Mouse (Mus musculus) liver, adult 2 months (tissue): ENCODE results near the gene Ugt1a10. TPM values are rescaled to one million over a fixed set of nuclear protein-coding genes. Genes with fewer than 3 reads are reported as not detected.

Experiments used
- DNase-seq: peaks from one replicate; pipeline ENCODE4 v3.0.0-alpha.2; 2011; ENCODE audit warnings: low read depth, low spot score; ENCODE audit errors: extremely low read depth
- H3K27ac ChIP-seq: fragments of 200-500 bp; replicated peaks from 2 replicates; pipeline ENCODE4 v1.5.1; 2012; ENCODE audit warnings: low read depth, mild to moderate bottlenecking, control low read depth, inconsistent platforms, low read length; ENCODE audit not compliant: insufficient read depth
- H3K27me3 ChIP-seq: fragments of 200-500 bp; 2 replicates; pipeline ENCODE4 v1.6.1; 2012; ENCODE audit warnings: mild to moderate bottlenecking, moderate library complexity, low read length, inconsistent platforms; ENCODE audit not compliant: control insufficient read depth, insufficient read depth
- H3K36me3 ChIP-seq: fragments of 200-500 bp; 2 replicates; pipeline ENCODE4 v1.6.1; 2012; ENCODE audit warnings: low read length, inconsistent platforms; ENCODE audit not compliant: control insufficient read depth, insufficient read depth
- H3K4me1 ChIP-seq: fragments of 200-500 bp; 2 replicates; pipeline ENCODE4 v1.6.1; 2011; ENCODE audit warnings: low read length; ENCODE audit not compliant: control insufficient read depth, insufficient read depth
- H3K4me3 ChIP-seq: fragments of 200-500 bp; 2 replicates; pipeline ENCODE4 v1.5.1; 2011; ENCODE audit warnings: low read depth, mild to moderate bottlenecking, control low read depth, low read length, moderate library complexity; ENCODE audit not compliant: insufficient read depth
- H3K79me2 ChIP-seq: fragments of 200-500 bp; 2 replicates; pipeline ENCODE4 v1.6.1; 2012; ENCODE audit warnings: inconsistent platforms, mild to moderate bottlenecking, low read length, moderate library complexity; ENCODE audit not compliant: control insufficient read depth, insufficient read depth
- H3K9ac ChIP-seq: fragments of 200-500 bp; 2 replicates; pipeline ENCODE4 v1.6.1; 2012; ENCODE audit warnings: low read depth, mild to moderate bottlenecking, control low read depth, inconsistent platforms, low read length
- CTCF ChIP-seq: fragments of 200-500 bp; IDR thresholded peaks from 2 replicates; pipeline ENCODE4 v1.5.1; 2011; ENCODE audit warnings: low read depth, low read length, control low read depth
- POLR2A ChIP-seq: fragments of 200-500 bp; IDR thresholded peaks from 2 replicates; pipeline ENCODE4 v1.6.1; 2011; ENCODE audit warnings: low read length, control low read depth; ENCODE audit not compliant: insufficient read depth; ENCODE audit errors: extremely low read depth
- WGBS: fragments of 180-500 bp; shearing (Covaris S2); methylation state at CpG from one replicate; pipeline ENCODE4 v1.1.7; 2018; 5-methylcytosine and 5-hydroxymethylcytosine counted together
- polyA plus RNA-seq: library from polyadenylated mRNA; depleted of rRNA; stranded (reverse); fragments of >200 nt; gene quantifications from 2 replicates; pipeline ENCODE4 v1.2.3, GENCODE M21; 2012
- total RNA-seq: library from RNA; depleted of rRNA; stranded (reverse); fragments of >200 nt; gene quantifications from 2 replicates; pipeline ENCODE4 v1.2.3, GENCODE M21; 2014

Gene Ugt1a10
- total and polyA plus RNA-seq, 2 experiments: 1.2 to 6.4 TPM

DNA sequence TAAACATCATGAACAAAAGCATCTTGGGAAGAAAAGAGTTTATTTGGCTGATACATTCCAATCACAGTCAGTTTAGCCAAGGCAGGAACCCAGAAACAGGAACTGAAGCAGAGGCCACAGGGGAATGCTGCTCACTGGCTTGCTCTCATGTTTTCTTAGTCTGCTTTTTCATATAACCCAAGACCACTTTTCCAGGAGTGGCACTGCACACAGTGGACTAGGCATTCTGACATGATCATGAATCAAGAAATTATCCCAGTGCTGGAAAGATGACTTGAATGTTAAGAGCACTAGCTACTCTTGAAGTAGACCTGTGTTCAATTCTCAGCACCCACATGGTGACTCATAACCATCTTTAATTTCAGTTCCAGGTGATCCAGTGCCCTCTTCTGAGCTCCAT, 170.6 kb downstream of the Ugt1a10 start:
- Histone ChIP-seq H3K36me3 (no peaks in the 10 kb centered on the region), H3K79me2 (no peaks in the 10 kb centered on the region), H3K27me3 (no peaks in the 10 kb centered on the region), H3K27ac (no peak overlapping the region), H3K9ac (no peak overlapping the region), H3K4me3 (no peak overlapping the region), H3K4me1 (peaks cover 2% of the 10 kb centered on the region; the same call in 1 of the 2 replicates)
- TF ChIP-seq POLR2A (no peak), CTCF (no peak)
- DNase-seq: no peak

DNA sequence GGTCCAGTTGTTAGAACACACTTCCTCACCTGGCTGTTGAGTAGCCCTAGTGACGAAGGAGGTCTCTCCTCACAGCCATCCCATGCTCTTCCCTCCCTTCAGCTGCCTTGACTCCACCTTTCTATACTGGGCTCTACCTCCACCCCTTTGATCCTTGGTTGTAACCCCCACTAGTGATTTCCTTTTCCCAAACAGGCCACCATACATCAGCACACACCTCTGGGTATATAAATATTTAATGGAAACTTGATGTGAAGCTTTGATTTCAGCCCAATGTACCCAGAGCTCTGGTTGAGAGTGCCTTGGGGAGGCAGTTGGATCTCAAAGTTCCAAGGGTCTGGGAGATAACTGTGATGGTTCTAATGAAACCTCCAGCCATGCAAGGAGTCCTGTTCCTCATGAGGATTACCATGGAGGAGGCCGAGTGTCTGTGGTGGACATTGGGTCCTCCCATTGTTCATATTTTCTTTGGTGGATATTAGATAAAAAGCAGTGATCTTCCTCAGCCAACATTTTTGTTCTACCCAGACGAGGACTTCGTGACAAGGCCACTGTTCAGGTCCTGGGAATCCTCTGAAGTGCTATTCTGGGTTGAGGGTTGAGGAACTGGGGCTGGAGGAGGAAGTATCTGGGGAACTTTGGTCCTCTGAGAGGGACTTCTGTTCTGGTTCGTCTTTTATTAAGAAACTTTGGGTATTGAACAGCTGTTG, 171.6 kb downstream of the Ugt1a10 start, which contains the start of gene Mroh2a:
Gene Mroh2a, plus strand, starts transcription at position 317 of the 710 bp plus-strand sequence.
- no peaks in the 10 kb centered on the region for H3K79me2 ChIP-seq
- no peaks in the 10 kb centered on the region for H3K27me3 ChIP-seq
- 52% methylated on average over 5 of the region's 5 CpGs for WGBS
- no peak within 1 kb of the TSS for H3K4me3 ChIP-seq
- TF ChIP-seq CTCF: no peak
- TF ChIP-seq POLR2A: no peak
- no peaks in the 10 kb centered on the region for H3K36me3 ChIP-seq
- H3K9ac ChIP-seq: no peak within 1 kb of the TSS
- H3K4me1 ChIP-seq: peaks cover 2% of the 10 kb centered on the region; the same call in 1 of the 2 replicates
- no peak within 1 kb of the TSS for H3K27ac ChIP-seq
- peak; percentile 60 for DNase-seq

DNA sequence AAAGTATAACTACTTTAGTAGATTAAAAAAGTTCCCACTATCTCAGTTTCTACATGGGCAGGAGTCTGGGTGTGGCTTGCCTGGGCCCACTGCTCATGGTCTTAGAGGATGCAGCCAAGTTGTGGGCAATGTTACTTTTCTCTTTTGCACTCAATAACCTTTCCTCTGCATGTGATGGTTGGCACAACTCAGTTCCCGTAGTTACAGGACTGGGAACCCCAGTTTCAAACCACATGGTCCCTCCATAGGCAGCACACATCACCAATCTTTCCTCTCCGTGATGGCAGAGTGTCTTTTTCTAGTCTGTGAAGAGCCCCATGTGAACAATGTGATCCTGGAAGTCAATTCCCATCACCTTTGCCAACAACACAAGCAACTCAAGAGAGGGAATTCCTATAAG, 172.3 kb downstream of the Ugt1a10 start:
- no peak for DNase-seq
- TF ChIP-seq CTCF: no peak
- Histone ChIP-seq H3K9ac (no peak overlapping the region), H3K27ac (no peak overlapping the region), H3K4me1 (peaks cover 2% of the 10 kb centered on the region; the same call in 1 of the 2 replicates), H3K4me3 (no peak overlapping the region), H3K27me3 (no peaks in the 10 kb centered on the region), H3K79me2 (no peaks in the 10 kb centered on the region), H3K36me3 (no peaks in the 10 kb centered on the region)
- WGBS: 60% methylated on average over 2 of the region's 2 CpGs

DNA sequence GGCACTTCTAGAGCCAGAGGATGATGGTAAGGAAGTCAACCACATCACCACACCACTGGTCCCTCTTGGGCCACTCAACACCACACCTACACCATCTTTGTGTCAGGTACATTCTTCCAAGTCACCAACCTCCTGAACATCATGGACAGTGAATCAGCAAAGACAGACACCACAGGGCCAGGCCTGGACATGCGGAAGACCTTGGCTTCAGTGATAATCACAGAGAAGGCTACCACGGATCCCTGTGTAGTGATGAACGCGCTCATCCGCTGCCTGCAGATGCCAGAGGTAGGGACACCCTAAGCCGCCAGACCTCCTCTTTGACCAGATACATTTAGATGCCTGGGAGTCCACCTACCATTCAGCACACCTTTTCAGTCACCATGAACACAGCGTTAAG, 172.9 kb downstream of the Ugt1a10 start:
- Histone ChIP-seq H3K4me3 (no peak overlapping the region), H3K27ac (no peak overlapping the region), H3K36me3 (no peaks in the 10 kb centered on the region), H3K9ac (no peak overlapping the region), H3K4me1 (peaks cover 2% of the 10 kb centered on the region; the same call in 1 of the 2 replicates), H3K27me3 (no peaks in the 10 kb centered on the region), H3K79me2 (no peaks in the 10 kb centered on the region)
- 70% methylated on average over 7 of the region's 7 CpGs for WGBS
- TF ChIP-seq POLR2A (no peak), CTCF (no peak)
- DNase-seq: no peak

DNA sequence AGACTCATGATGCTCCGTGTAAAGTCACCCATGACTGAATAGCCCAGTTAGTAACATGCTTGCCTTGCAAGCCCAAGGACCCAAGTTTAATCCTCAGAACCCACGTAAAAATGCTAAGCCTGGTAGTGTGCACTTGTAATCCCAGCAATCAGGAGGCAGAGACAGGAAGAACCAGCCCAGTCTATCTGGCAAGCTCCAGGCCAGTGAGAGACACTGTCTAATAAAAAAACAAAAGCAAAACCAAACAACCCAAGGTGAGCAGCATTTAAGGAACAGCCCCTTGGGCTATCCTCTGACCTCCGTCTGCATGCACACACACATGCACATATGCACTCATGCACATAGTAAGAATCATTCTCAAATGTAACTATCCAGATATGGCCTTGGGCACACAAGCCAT, 174.4 kb downstream of the Ugt1a10 start:
- no peak overlapping the region for H3K9ac ChIP-seq
- no peak overlapping the region for H3K4me3 ChIP-seq
- H3K79me2 ChIP-seq: no peaks in the 10 kb centered on the region
- H3K27ac ChIP-seq: no peak overlapping the region
- no peak for DNase-seq
- no peaks in the 10 kb centered on the region for H3K27me3 ChIP-seq
- no peaks in the 10 kb centered on the region for H3K36me3 ChIP-seq
- 79% methylated on average over 3 of the region's 3 CpGs for WGBS
- no peak for TF ChIP-seq CTCF
- no peak for TF ChIP-seq POLR2A
- H3K4me1 ChIP-seq: peaks cover 2% of the 10 kb centered on the region; the same call in 1 of the 2 replicates

DNA sequence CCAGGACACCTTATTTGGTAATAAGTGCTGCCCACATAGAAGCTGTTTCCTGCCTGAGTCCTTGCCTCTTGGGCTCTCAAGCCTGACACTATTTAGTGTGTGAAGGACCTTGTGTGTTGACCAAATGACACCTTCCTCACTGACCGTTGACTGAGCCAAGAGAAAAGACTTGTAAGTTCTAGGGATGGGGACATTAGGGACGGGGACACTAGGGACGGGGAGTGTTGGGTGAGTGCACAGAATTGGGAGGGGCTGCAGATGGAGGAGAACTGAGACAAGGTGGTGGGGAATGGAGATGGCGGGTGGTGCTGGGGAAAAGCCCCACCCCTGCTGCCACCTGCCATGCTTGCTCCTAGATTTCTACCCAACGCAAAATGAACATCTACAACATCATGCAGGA, 174.8 kb downstream of the Ugt1a10 start:
- no peaks in the 10 kb centered on the region for H3K27me3 ChIP-seq
- H3K9ac ChIP-seq: no peak overlapping the region
- WGBS: 85% methylated on average over 5 of the region's 5 CpGs
- no peak for DNase-seq
- H3K4me3 ChIP-seq: no peak overlapping the region
- H3K27ac ChIP-seq: no peak overlapping the region
- TF ChIP-seq CTCF (no peak), POLR2A (no peak)
- H3K36me3 ChIP-seq: no peaks in the 10 kb centered on the region
- H3K79me2 ChIP-seq: no peaks in the 10 kb centered on the region
- H3K4me1 ChIP-seq: peaks cover 2% of the 10 kb centered on the region; the same call in 1 of the 2 replicates
